Mouse (Mus musculus): Measurements from ENCODE around the gene Slc35f4. TPM values are rescaled to one million over a fixed set of nuclear protein-coding genes. Genes with fewer than 3 reads are reported as not detected.

Slc35f4 gene
- polyA plus RNA-seq, 1 experiment from 2014 or later = not detected

GRCm38 (mm10) chr14:49277642-49278041, 248.2 kb downstream of the Slc35f4 start:
- no peak for ATAC-seq
- TF ChIP-seq EP300 (IDR thresholded peaks at IDR 0.05) (no peak), CTCF (IDR thresholded peaks at IDR 0.05) (no peak)
- DNase-seq (ENCODE audit: low spot score) = no peak
- Histone ChIP-seq H3K27me3 (replicated peaks; ENCODE audit: insufficient read depth, low read length) (no peaks in the 10 kb centered on the region), H3K9ac (replicated peaks; ENCODE audit: low read depth) (no peak overlapping the region), H3K36me3 (ENCODE audit: insufficient read depth, low read length) (no peaks in the 10 kb centered on the region), H3K27ac (ENCODE audit: low read length) (no peak overlapping the region), H3K9me3 (ENCODE audit: low read length) (no peaks in the 10 kb centered on the region), H3K4me3 (ENCODE audit: low read depth, low read length) (no peak overlapping the region), H3K4me2 (replicated peaks; ENCODE audit: low read depth, low read length) (no peak overlapping the region), H3K4me1 (ENCODE audit: insufficient read depth, low read depth, low read length) (no peaks in the 10 kb centered on the region)
- 38% methylated on average over 3 of the region's 3 CpGs for WGBS

- WGBS = 27% methylated on average over 2 of the region's 2 CpGs
- no peaks in the 10 kb centered on the region for H3K36me3 ChIP-seq (ENCODE audit: insufficient read depth, low read length)
- ATAC-seq (no peak), DNase-seq (ENCODE audit: low spot score) (no peak)
- H3K27ac ChIP-seq (ENCODE audit: low read length) = no peak overlapping the region
- no peaks in the 10 kb centered on the region for H3K27me3 ChIP-seq (replicated peaks; ENCODE audit: insufficient read depth, low read length)
- no peaks in the 10 kb centered on the region for H3K9me3 ChIP-seq (ENCODE audit: low read length)
- H3K4me2 ChIP-seq (replicated peaks; ENCODE audit: low read depth, low read length) = no peak overlapping the region
- no peak overlapping the region for H3K9ac ChIP-seq (replicated peaks; ENCODE audit: low read depth)
- TF ChIP-seq CTCF (IDR thresholded peaks at IDR 0.05) = no peak
- no peak for TF ChIP-seq EP300 (IDR thresholded peaks at IDR 0.05)
- no peak overlapping the region for H3K4me3 ChIP-seq (ENCODE audit: low read depth, low read length)
- H3K4me1 ChIP-seq (ENCODE audit: insufficient read depth, low read depth, low read length) = no peaks in the 10 kb centered on the region
Observed at GRCm38 (mm10) chr14:49275376-49275775, 250.5 kb downstream of the Slc35f4 start.

GRCm38 (mm10) chr14:49265286-49266002, 260.4 kb downstream of the Slc35f4 start:
- H3K36me3 ChIP-seq (ENCODE audit: insufficient read depth, low read length) = no peaks in the 10 kb centered on the region
- DNase-seq (ENCODE audit: low spot score) (no peak), ATAC-seq (no peak)
- TF ChIP-seq CTCF (IDR thresholded peaks at IDR 0.05) (no peak), EP300 (IDR thresholded peaks at IDR 0.05) (no peak)
- no peak overlapping the region for H3K4me2 ChIP-seq (replicated peaks; ENCODE audit: low read depth, low read length)
- 47% methylated on average over 5 of the region's 5 CpGs for WGBS
- H3K9ac ChIP-seq (replicated peaks; ENCODE audit: low read depth) = no peak overlapping the region
- no peaks in the 10 kb centered on the region for H3K9me3 ChIP-seq (ENCODE audit: low read length)
- no peak overlapping the region for H3K27ac ChIP-seq (ENCODE audit: low read length)
- no peaks in the 10 kb centered on the region for H3K4me1 ChIP-seq (ENCODE audit: insufficient read depth, low read depth, low read length)
- H3K4me3 ChIP-seq (ENCODE audit: low read depth, low read length) = no peak overlapping the region
- no peaks in the 10 kb centered on the region for H3K27me3 ChIP-seq (replicated peaks; ENCODE audit: insufficient read depth, low read length)

Small RNA genes lying within 50 kb of the gene (microRNA-seq; reads per million reads assigned to microRNA genes)
- not detected for gene Gm22949

Data from lung, postnatal 0 days (tissue).